Mouse (Mus musculus): ENCODE results near the gene Nkain4. TPM values are rescaled to one million over a fixed set of nuclear protein-coding genes. Genes with fewer than 3 reads are reported as not detected.

Gene Nkain4
- polyA plus RNA-seq, 1 experiment from 2014 or later = 109 TPM

GRCm38 (mm10) chr2:180981133-180981532 is 26.6 kb upstream of the Nkain4 start:
- Histone ChIP-seq H3K27me3 (no peaks in the 10 kb centered on the region), H3K27ac (no peak overlapping the region), H3K4me1 (no peaks in the 10 kb centered on the region), H3K4me2 (no peak overlapping the region), H3K9ac (no peak overlapping the region), H3K36me3 (peaks cover 66% of the 10 kb centered on the region), H3K9me3 (no peaks in the 10 kb centered on the region), H3K4me3 (no peak overlapping the region)
- WGBS = 73% methylated on average over 6 of the region's 6 CpGs
- no peak for ATAC-seq (ENCODE audit: borderline replicate concordance, extremely low read depth, low FRiP score, low TSS enrichment)

GRCm38 (mm10) chr2:180967010-180967763 is 12.7 kb upstream of the Nkain4 start, which contains the start of gene Arfgap1:
TSS of gene Arfgap1 (plus strand) at chr2:180967225.
- peak; percentile 90 for ATAC-seq (ENCODE audit: borderline replicate concordance, extremely low read depth, low FRiP score, low TSS enrichment)
- Histone ChIP-seq H3K4me1 (peaks cover 35% of the 10 kb centered on the region), H3K9me3 (no peaks in the 10 kb centered on the region), H3K27ac (peak within 1 kb of the TSS; percentile 84), H3K9ac (peak within 1 kb of the TSS; percentile 92), H3K4me3 (peak within 1 kb of the TSS; percentile 87), H3K27me3 (no peaks in the 10 kb centered on the region), H3K36me3 (peaks cover 26% of the 10 kb centered on the region), H3K4me2 (peak within 1 kb of the TSS; percentile 64)
- WGBS = under 1% methylated on average over 57 of the region's 57 CpGs

GRCm38 (mm10) chr2:180966092-180966882 is 11.8 kb upstream of the Nkain4 start:
- ATAC-seq (ENCODE audit: borderline replicate concordance, extremely low read depth, low FRiP score, low TSS enrichment) = peak; percentile 15; the same call in 1 of the 2 replicates
- WGBS = 10% methylated on average over 14 of the region's 14 CpGs
- H3K4me2 ChIP-seq = peak overlapping the region; percentile 64

GRCm38 (mm10) chr2:180963956-180964355 is 9.5 kb upstream of the Nkain4 start:
- no peak overlapping the region for H3K4me3 ChIP-seq
- H3K4me1 ChIP-seq = peaks cover 38% of the 10 kb centered on the region
- H3K27me3 ChIP-seq = no peaks in the 10 kb centered on the region
- H3K4me2 ChIP-seq = no peak overlapping the region
- H3K9me3 ChIP-seq = no peaks in the 10 kb centered on the region
- H3K9ac ChIP-seq = no peak overlapping the region
- H3K27ac ChIP-seq = no peak overlapping the region
- H3K36me3 ChIP-seq = no peaks in the 10 kb centered on the region
- 3% methylated on average over 5 of the region's 5 CpGs for WGBS
- ATAC-seq (ENCODE audit: borderline replicate concordance, extremely low read depth, low FRiP score, low TSS enrichment) = no peak

More at GRCm38 (mm10) chr2:180966092-180966882, 11.8 kb upstream of the Nkain4 start:
- Histone ChIP-seq H3K36me3 (peaks cover 17% of the 10 kb centered on the region), H3K9ac (peak overlapping the region; percentile 92), H3K4me3 (peak overlapping the region; percentile 87), H3K27ac (peak overlapping the region; percentile 84), H3K27me3 (no peaks in the 10 kb centered on the region), H3K4me1 (peaks cover 35% of the 10 kb centered on the region), H3K9me3 (no peaks in the 10 kb centered on the region)

- no peaks in the 10 kb centered on the region for H3K36me3 ChIP-seq
- no peak overlapping the region for H3K4me2 ChIP-seq
- no peak overlapping the region for H3K4me3 ChIP-seq
- H3K4me1 ChIP-seq = peaks cover 26% of the 10 kb centered on the region
- no peaks in the 10 kb centered on the region for H3K27me3 ChIP-seq
- 50% methylated on average over 2 of the region's 2 CpGs for WGBS
- no peak for ATAC-seq (ENCODE audit: borderline replicate concordance, extremely low read depth, low FRiP score, low TSS enrichment)
- H3K9me3 ChIP-seq = no peaks in the 10 kb centered on the region
- H3K27ac ChIP-seq = no peak overlapping the region
- H3K9ac ChIP-seq = no peak overlapping the region
Measured at GRCm38 (mm10) chr2:180962616-180963308, 8.3 kb upstream of the Nkain4 start.

GRCm38 (mm10) chr2:180960187-180960586 is 5.7 kb upstream of the Nkain4 start:
- no peak overlapping the region for H3K4me3 ChIP-seq
- ATAC-seq (ENCODE audit: borderline replicate concordance, extremely low read depth, low FRiP score, low TSS enrichment) = peak; percentile 79
- H3K27ac ChIP-seq = peak overlapping the region; percentile 59

GRCm38 (mm10) chr2:180959605-180960004 is 5.1 kb upstream of the Nkain4 start:
- Histone ChIP-seq H3K9ac (no peak overlapping the region), H3K27ac (peak overlapping the region; percentile 59), H3K36me3 (no peaks in the 10 kb centered on the region), H3K4me1 (peaks cover 30% of the 10 kb centered on the region), H3K4me3 (no peak overlapping the region), H3K27me3 (peaks cover 20% of the 10 kb centered on the region), H3K9me3 (no peaks in the 10 kb centered on the region), H3K4me2 (no peak overlapping the region)
- WGBS = 48% methylated on average over 7 of the region's 7 CpGs
- no peak for ATAC-seq (ENCODE audit: borderline replicate concordance, extremely low read depth, low FRiP score, low TSS enrichment)

More at GRCm38 (mm10) chr2:180960187-180960586, 5.7 kb upstream of the Nkain4 start:
- no peaks in the 10 kb centered on the region for H3K36me3 ChIP-seq
- WGBS = 24% methylated on average over 3 of the region's 3 CpGs
- no peak overlapping the region for H3K9ac ChIP-seq
- H3K4me2 ChIP-seq = no peak overlapping the region
- H3K9me3 ChIP-seq = no peaks in the 10 kb centered on the region
- peaks cover 14% of the 10 kb centered on the region for H3K27me3 ChIP-seq
- H3K4me1 ChIP-seq = peaks cover 25% of the 10 kb centered on the region

- 14% methylated on average over 2 of the region's 2 CpGs for WGBS
- H3K27ac ChIP-seq = peak overlapping the region; percentile 83
- no peaks in the 10 kb centered on the region for H3K36me3 ChIP-seq
- peak overlapping the region; percentile 61 for H3K4me2 ChIP-seq
- H3K9ac ChIP-seq = peak overlapping the region; percentile 50
- no peaks in the 10 kb centered on the region for H3K9me3 ChIP-seq
- H3K4me3 ChIP-seq = peak overlapping the region; percentile 54
- H3K4me1 ChIP-seq = peaks cover 24% of the 10 kb centered on the region
- H3K27me3 ChIP-seq = peaks cover 25% of the 10 kb centered on the region
- no peak for ATAC-seq (ENCODE audit: borderline replicate concordance, extremely low read depth, low FRiP score, low TSS enrichment)
Measured at GRCm38 (mm10) chr2:180953638-180954037, 861 bp downstream of the Nkain4 start.

- Histone ChIP-seq H3K9ac (peak overlapping the region; percentile 50), H3K27me3 (peaks cover 25% of the 10 kb centered on the region), H3K36me3 (no peaks in the 10 kb centered on the region), H3K27ac (peak overlapping the region; percentile 83), H3K9me3 (no peaks in the 10 kb centered on the region), H3K4me1 (peaks cover 24% of the 10 kb centered on the region), H3K4me3 (peak overlapping the region; percentile 54), H3K4me2 (peak overlapping the region; percentile 61)
- WGBS = 11% methylated on average over 9 of the region's 9 CpGs
- peak; percentile 47; the same call in 1 of the 2 replicates for ATAC-seq (ENCODE audit: borderline replicate concordance, extremely low read depth, low FRiP score, low TSS enrichment)
Measured at GRCm38 (mm10) chr2:180952731-180953171, 1.7 kb downstream of the Nkain4 start.

GRCm38 (mm10) chr2:180949947-180950346 is 4.6 kb downstream of the Nkain4 start:
- H3K4me1 ChIP-seq = peaks cover 15% of the 10 kb centered on the region
- no peak overlapping the region for H3K9ac ChIP-seq
- no peak overlapping the region for H3K4me2 ChIP-seq
- H3K9me3 ChIP-seq = no peaks in the 10 kb centered on the region
- H3K27me3 ChIP-seq = peaks cover 8% of the 10 kb centered on the region; the same call in 1 of the 2 replicates
- no peak overlapping the region for H3K4me3 ChIP-seq
- no peak for ATAC-seq (ENCODE audit: borderline replicate concordance, extremely low read depth, low FRiP score, low TSS enrichment)
- WGBS = 37% methylated on average over 1 of the region's 1 CpGs
- no peaks in the 10 kb centered on the region for H3K36me3 ChIP-seq
- H3K27ac ChIP-seq = no peak overlapping the region

GRCm38 (mm10) chr2:180941869-180942268 is 12.6 kb downstream of the Nkain4 start:
- no peak overlapping the region for H3K27ac ChIP-seq
- no peak overlapping the region for H3K4me2 ChIP-seq
- H3K4me3 ChIP-seq = no peak overlapping the region
- no peaks in the 10 kb centered on the region for H3K4me1 ChIP-seq
- no peak overlapping the region for H3K9ac ChIP-seq
- no peaks in the 10 kb centered on the region for H3K9me3 ChIP-seq
- ATAC-seq (ENCODE audit: borderline replicate concordance, extremely low read depth, low FRiP score, low TSS enrichment) = 0 out of 2 replicates have a peak, but pooled peaks have one; percentile 6
- peaks cover 10% of the 10 kb centered on the region; the same call in 1 of the 2 replicates for H3K36me3 ChIP-seq
- H3K27me3 ChIP-seq = no peaks in the 10 kb centered on the region

All from lung, embryonic 15.5 days (tissue).